Mouse (Mus musculus): ENCODE results near the gene Lrrc59. TPM values are rescaled to one million over a fixed set of nuclear protein-coding genes. Genes with fewer than 3 reads are reported as not detected.
A peak's percentile ranks its signal among the peaks of the same experiment; 100 is the strongest.

Lrrc59 gene
- polyA plus RNA-seq (2015; fragmentation: Nextera tagmentation; extraction: Ambion mirVana): 165 and 182 TPM in 2 replicates

- peak within 1 kb of the TSS; percentile 63 for H3K27ac ChIP-seq
- peak within 1 kb of the TSS; percentile 99 for H3K4me3 ChIP-seq
- ATAC-seq: peak; percentile 98
- H3K4me2 ChIP-seq: peak within 1 kb of the TSS; percentile 93
- H3K36me3 ChIP-seq (ENCODE audit: poor library complexity, severe bottlenecking): peaks cover 27% of the 10 kb centered on the region
- 7% methylated on average over 37 of the region's 41 CpGs for WGBS
- peak within 1 kb of the TSS; percentile 90 for H3K9ac ChIP-seq
- peaks cover 14% of the 10 kb centered on the region for H3K4me1 ChIP-seq
- H3K9me3 ChIP-seq (replicated peaks): no peaks in the 10 kb centered on the region
- H3K27me3 ChIP-seq: no peaks in the 10 kb centered on the region
These were observed at the start of gene Lrrc59 for GRCm38 (mm10) chr11:94629199-94629883. Lrrc59 (plus strand) TSS chr11:94629767.

GRCm38 (mm10) chr11:94580111-94580740 lies 49.3 kb upstream of the Lrrc59 start:
- Histone ChIP-seq H3K27ac (no peak overlapping the region), H3K4me1 (no peaks in the 10 kb centered on the region), H3K9ac (no peak overlapping the region), H3K27me3 (no peaks in the 10 kb centered on the region), H3K9me3 (replicated peaks) (no peaks in the 10 kb centered on the region), H3K4me3 (no peak overlapping the region), H3K36me3 (ENCODE audit: poor library complexity, severe bottlenecking) (no peaks in the 10 kb centered on the region), H3K4me2 (no peak overlapping the region)
- WGBS: 94% methylated on average over 5 of the region's 5 CpGs
- no peak for ATAC-seq

GRCm38 (mm10) chr11:94585091-94585490 lies 44.5 kb upstream of the Lrrc59 start:
- Histone ChIP-seq H3K4me3 (no peak overlapping the region), H3K4me1 (no peaks in the 10 kb centered on the region), H3K9me3 (replicated peaks) (no peaks in the 10 kb centered on the region), H3K27ac (no peak overlapping the region), H3K27me3 (no peaks in the 10 kb centered on the region), H3K36me3 (ENCODE audit: poor library complexity, severe bottlenecking) (no peaks in the 10 kb centered on the region), H3K4me2 (no peak overlapping the region), H3K9ac (no peak overlapping the region)
- no peak for ATAC-seq
- WGBS: 93% methylated on average over 9 of the region's 9 CpGs

GRCm38 (mm10) chr11:94587511-94587910 lies 42.1 kb upstream of the Lrrc59 start:
- no peaks in the 10 kb centered on the region for H3K9me3 ChIP-seq (replicated peaks)
- no peak overlapping the region for H3K27ac ChIP-seq
- WGBS: 85% methylated on average over 6 of the region's 6 CpGs
- H3K36me3 ChIP-seq (ENCODE audit: poor library complexity, severe bottlenecking): no peaks in the 10 kb centered on the region
- H3K4me3 ChIP-seq: no peak overlapping the region
- H3K9ac ChIP-seq: no peak overlapping the region
- no peak for ATAC-seq
- no peaks in the 10 kb centered on the region for H3K27me3 ChIP-seq
- H3K4me1 ChIP-seq: no peaks in the 10 kb centered on the region
- H3K4me2 ChIP-seq: no peak overlapping the region

- H3K4me3 ChIP-seq: no peak overlapping the region
- ATAC-seq: no peak
- no peaks in the 10 kb centered on the region for H3K9me3 ChIP-seq (replicated peaks)
- no peaks in the 10 kb centered on the region for H3K36me3 ChIP-seq (ENCODE audit: poor library complexity, severe bottlenecking)
- WGBS: 71% methylated on average over 7 of the region's 7 CpGs
- 0 out of 2 replicates have a peak, but pooled peaks cover 3% of the 10 kb centered on the region for H3K27me3 ChIP-seq
- no peak overlapping the region for H3K9ac ChIP-seq
- peaks cover 4% of the 10 kb centered on the region; the same call in 1 of the 2 replicates for H3K4me1 ChIP-seq
- no peak overlapping the region for H3K27ac ChIP-seq
- no peak overlapping the region for H3K4me2 ChIP-seq
These were observed 33.2 kb upstream of the Lrrc59 start for GRCm38 (mm10) chr11:94596311-94596852.

- Histone ChIP-seq H3K9me3 (replicated peaks) (no peaks in the 10 kb centered on the region), H3K4me3 (no peak overlapping the region), H3K4me2 (no peak overlapping the region), H3K36me3 (ENCODE audit: poor library complexity, severe bottlenecking) (no peaks in the 10 kb centered on the region), H3K4me1 (peaks cover 12% of the 10 kb centered on the region), H3K9ac (no peak overlapping the region), H3K27me3 (0 out of 2 replicates have a peak, but pooled peaks cover 3% of the 10 kb centered on the region), H3K27ac (no peak overlapping the region)
- ATAC-seq: no peak
- 89% methylated on average over 4 of the region's 4 CpGs for WGBS
These were observed 32.2 kb upstream of the Lrrc59 start for GRCm38 (mm10) chr11:94597319-94597718.

- Histone ChIP-seq H3K27me3 (0 out of 2 replicates have a peak, but pooled peaks cover 3% of the 10 kb centered on the region), H3K4me1 (peaks cover 12% of the 10 kb centered on the region), H3K9ac (no peak overlapping the region), H3K9me3 (replicated peaks) (no peaks in the 10 kb centered on the region), H3K4me2 (no peak overlapping the region), H3K27ac (no peak overlapping the region), H3K4me3 (no peak overlapping the region), H3K36me3 (ENCODE audit: poor library complexity, severe bottlenecking) (no peaks in the 10 kb centered on the region)
- 71% methylated on average over 6 of the region's 6 CpGs for WGBS
- no peak for ATAC-seq
These were observed 31.0 kb upstream of the Lrrc59 start for GRCm38 (mm10) chr11:94598437-94599120.

GRCm38 (mm10) chr11:94600447-94600846 lies 29.1 kb upstream of the Lrrc59 start:
- H3K36me3 ChIP-seq (ENCODE audit: poor library complexity, severe bottlenecking): no peaks in the 10 kb centered on the region
- H3K9me3 ChIP-seq (replicated peaks): no peaks in the 10 kb centered on the region
- H3K27me3 ChIP-seq: 0 out of 2 replicates have a peak, but pooled peaks cover 3% of the 10 kb centered on the region
- H3K4me3 ChIP-seq: peak overlapping the region; percentile 45; the same call in 1 of the 2 replicates
- no peak for ATAC-seq
- H3K9ac ChIP-seq: no peak overlapping the region
- no peak overlapping the region for H3K27ac ChIP-seq
- H3K4me1 ChIP-seq: peaks cover 12% of the 10 kb centered on the region
- 91% methylated on average over 7 of the region's 7 CpGs for WGBS
- H3K4me2 ChIP-seq: peak overlapping the region; percentile 80; the same call in 1 of the 2 replicates

GRCm38 (mm10) chr11:94601321-94602281 lies 28.0 kb upstream of the Lrrc59 start, which contains the start of gene Acsf2:
Acsf2 (minus strand) TSS chr11:94601871.
- peak within 1 kb of the TSS; percentile 80 for H3K4me2 ChIP-seq
- no peaks in the 10 kb centered on the region for H3K9me3 ChIP-seq (replicated peaks)
- 0 out of 2 replicates have a peak, but pooled peaks cover 3% of the 10 kb centered on the region for H3K27me3 ChIP-seq
- ATAC-seq: peak; percentile 89
- H3K4me3 ChIP-seq: peak within 1 kb of the TSS; percentile 45
- H3K36me3 ChIP-seq (ENCODE audit: poor library complexity, severe bottlenecking): no peaks in the 10 kb centered on the region
- peaks cover 12% of the 10 kb centered on the region for H3K4me1 ChIP-seq
- WGBS: 1% methylated on average over 51 of the region's 52 CpGs
- H3K9ac ChIP-seq: peak within 1 kb of the TSS; percentile 64
- no peak within 1 kb of the TSS; the same call in 1 of the 2 replicates for H3K27ac ChIP-seq

- Histone ChIP-seq H3K4me1 (peaks cover 12% of the 10 kb centered on the region), H3K9me3 (replicated peaks) (no peaks in the 10 kb centered on the region), H3K4me3 (no peak overlapping the region), H3K27me3 (0 out of 2 replicates have a peak, but pooled peaks cover 3% of the 10 kb centered on the region), H3K9ac (no peak overlapping the region), H3K36me3 (ENCODE audit: poor library complexity, severe bottlenecking) (no peaks in the 10 kb centered on the region), H3K27ac (no peak overlapping the region; the same call in 1 of the 2 replicates), H3K4me2 (peak overlapping the region; percentile 80)
- no peak for ATAC-seq
- WGBS: 65% methylated on average over 11 of the region's 11 CpGs
These were observed 27.1 kb upstream of the Lrrc59 start for GRCm38 (mm10) chr11:94602356-94602955.
